Mouse (Mus musculus) myocyte (in vitro differentiated cells): ENCODE measurements at regions not wholly inside any gene's neighbourhood (a gene's known extent, or its start where the extent isn't known, plus 50 kb on each side); places are given as distances from the start of the nearest gene placed in this dataset.

Experiments used
- CEBPB ChIP-seq: IDR thresholded peaks from 2 replicates; pipeline ENCODE4 v1.6.1; 2011; ENCODE audit warnings: mild to moderate bottlenecking, moderate library complexity; ENCODE audit not compliant: poor library complexity, insufficient read depth, severe bottlenecking
- MYOD1 ChIP-seq, 3 experiments: IDR thresholded peaks; one replicate each; pipeline ENCODE4 v1.6.1; 2011; ENCODE audit warnings: control low read depth in 2 of 3, low read depth in 2 of 3, mild to moderate bottlenecking in 2 of 3, moderate library complexity in 1 of 3; ENCODE audit not compliant: insufficient read length in 2 of 3, control insufficient read depth in 1 of 3
- POLR2A ChIP-seq: IDR thresholded peaks from one replicate; pipeline ENCODE4 v1.6.1; 2011; ENCODE audit warnings: low read depth, mild to moderate bottlenecking, control low read depth, moderate library complexity; ENCODE audit not compliant: insufficient read length
- REST ChIP-seq: IDR thresholded peaks from one replicate; pipeline ENCODE4 v1.6.1; 2011; ENCODE audit warnings: mild to moderate bottlenecking, control low read depth, moderate library complexity; ENCODE audit not compliant: insufficient read depth, insufficient read length
- TCF12 ChIP-seq: IDR thresholded peaks from one replicate; pipeline ENCODE4 v1.6.1; 2011; ENCODE audit warnings: mild to moderate bottlenecking, control low read depth; ENCODE audit not compliant: poor library complexity, insufficient read depth, severe bottlenecking
- USF1 ChIP-seq: IDR thresholded peaks from one replicate; pipeline ENCODE4 v1.6.1; 2011; ENCODE audit warnings: low read depth, mild to moderate bottlenecking, control low read depth, moderate library complexity

DNA sequence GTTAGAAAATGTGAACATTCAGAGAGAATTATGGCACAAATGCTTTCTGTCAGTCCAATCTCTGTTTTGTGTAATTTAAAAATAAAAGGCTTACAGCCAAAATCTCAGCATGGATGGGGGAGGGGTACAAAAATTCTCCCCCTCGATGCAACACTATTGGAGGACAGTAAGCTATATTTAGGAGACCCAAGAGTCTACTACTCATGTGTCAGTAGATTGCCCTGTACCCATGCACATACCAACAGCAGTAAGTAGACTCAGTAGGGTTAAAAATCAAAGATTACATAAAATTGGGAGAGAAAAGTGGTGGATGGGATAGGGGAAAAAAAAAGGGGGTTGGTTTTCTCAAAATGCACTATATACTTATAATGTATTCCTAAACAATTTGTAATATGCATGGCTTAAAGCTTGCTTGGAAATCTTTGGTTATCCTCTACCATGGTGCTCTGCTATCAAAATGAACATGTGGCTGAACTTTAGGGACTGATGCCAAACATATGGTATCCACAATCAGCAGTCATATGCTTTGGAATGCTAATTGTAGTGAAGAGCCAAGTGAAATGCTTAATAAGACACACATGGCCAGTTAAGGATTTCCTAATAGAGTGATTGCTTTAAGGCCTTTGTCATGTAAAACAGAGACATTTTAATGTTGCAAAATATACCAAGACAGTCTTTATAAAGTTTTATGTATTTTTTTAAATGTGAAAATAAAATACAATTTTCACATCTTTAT lies 194.8 kb upstream of the Col3a1 start:
- TF ChIP-seq USF1 (no peak), REST (no peak), POLR2A (no peak), TCF12 (no peak), CEBPB (no peak; the same call in 1 of the 2 replicates), MYOD1 (IDR thresholded peaks at IDR 0.05; ENCODE audit: control insufficient read depth in 1 of 3, insufficient read length in 2 of 3, low read depth in 2 of 3) (no peak)
